Mouse (Mus musculus) ES-E14 (cell line): ENCODE measurements at regions not wholly inside any gene's neighbourhood (a gene's known extent, or its start where the extent isn't known, plus 50 kb on each side); places are given as distances from the start of the nearest gene placed in this dataset.

ENCODE experiments used
- MAFK ChIP-seq: IDR thresholded peaks from 2 replicates; pipeline ENCODE4 v1.6.1; 2014; ENCODE audit warnings: mild to moderate bottlenecking, low read depth, low read length, inconsistent platforms; ENCODE audit not compliant: insufficient read depth
- ZC3H11A ChIP-seq: IDR thresholded peaks from 2 replicates; pipeline ENCODE4 v1.6.1; 2012; ENCODE audit warnings: low read depth, mild to moderate bottlenecking, inconsistent platforms, low read length, borderline replicate concordance

GRCm38 (mm10) chr2:12522411-12522810, 103.1 kb upstream of the Mindy3 start:
- TF ChIP-seq MAFK (no peak), ZC3H11A (no peak)
